Mouse (Mus musculus) hindbrain, embryonic 16.5 days (tissue): Measurements from ENCODE around the gene Bub1b. TPM values are rescaled to one million over a fixed set of nuclear protein-coding genes. Genes with fewer than 3 reads are reported as not detected.

Experiments
- ATAC-seq: fragments of 200-750 bp; cut with Nextera tagmentation; 2 replicates; pipeline ENCODE4 v1.8.0; 2017; ENCODE audit warnings: moderate TSS enrichment, moderate library complexity
- H3K27ac ChIP-seq: fragments of 300-500 bp; sonication (generic); 2 replicates; pipeline ENCODE4 v1.5.1; 2014; ENCODE audit warnings: low read depth, mild to moderate bottlenecking, control low read depth, low read length, moderate library complexity
- H3K27me3 ChIP-seq: fragments of 300-500 bp; sonication (generic); replicated peaks from 2 replicates; pipeline ENCODE4 v1.6.1; 2014; ENCODE audit warnings: low read length; ENCODE audit not compliant: control insufficient read depth, insufficient read depth
- H3K36me3 ChIP-seq: fragments of 300-500 bp; sonication (generic); 2 replicates; pipeline ENCODE4 v1.6.1; 2014; ENCODE audit warnings: mild to moderate bottlenecking, low read length, moderate library complexity, mixed read lengths; ENCODE audit not compliant: control insufficient read depth, insufficient read depth
- H3K4me1 ChIP-seq: fragments of 300-500 bp; sonication (generic); 2 replicates; pipeline ENCODE4 v1.6.1; 2014; ENCODE audit warnings: low read depth, low read length; ENCODE audit not compliant: control insufficient read depth, insufficient read depth
- H3K4me2 ChIP-seq: fragments of 300-500 bp; sonication (generic); 2 replicates; pipeline ENCODE4 v1.6.1; 2014; ENCODE audit warnings: mild to moderate bottlenecking, low read length, control low read depth, moderate library complexity
- H3K4me3 ChIP-seq: fragments of 300-500 bp; sonication (generic); 2 replicates; pipeline ENCODE4 v1.5.1; 2014; ENCODE audit warnings: mild to moderate bottlenecking, low read length, control low read depth, moderate library complexity
- H3K9ac ChIP-seq: fragments of 300-500 bp; sonication (generic); 2 replicates; pipeline ENCODE4 v1.6.1; 2014; ENCODE audit warnings: low read depth, mild to moderate bottlenecking, control low read depth, low read length, moderate library complexity
- H3K9me3 ChIP-seq: fragments of 300-500 bp; sonication (generic); 2 replicates; pipeline ENCODE4 v1.6.1; 2014; ENCODE audit warnings: mild to moderate bottlenecking, low read length, moderate library complexity; ENCODE audit not compliant: control insufficient read depth
- WGBS: fragments of 180-500 bp; shearing (Covaris S2); extraction: QIAGEN DNeasy Blood & Tissue Kit; methylation state at CpG from one replicate; pipeline ENCODE4 v1.1.7; 2014; 5-methylcytosine and 5-hydroxymethylcytosine counted together
- polyA plus RNA-seq: library from polyadenylated mRNA; unstranded; fragments of >200 nt; fragmentation: Nextera tagmentation; extraction: Ambion mirVana; gene quantifications from 2 replicates; pipeline ENCODE4 v1.2.1, GENCODE M21; 2015

Bub1b gene
- polyA plus RNA-seq, 1 experiment from 2014 or later: 13.8 TPM

DNA sequence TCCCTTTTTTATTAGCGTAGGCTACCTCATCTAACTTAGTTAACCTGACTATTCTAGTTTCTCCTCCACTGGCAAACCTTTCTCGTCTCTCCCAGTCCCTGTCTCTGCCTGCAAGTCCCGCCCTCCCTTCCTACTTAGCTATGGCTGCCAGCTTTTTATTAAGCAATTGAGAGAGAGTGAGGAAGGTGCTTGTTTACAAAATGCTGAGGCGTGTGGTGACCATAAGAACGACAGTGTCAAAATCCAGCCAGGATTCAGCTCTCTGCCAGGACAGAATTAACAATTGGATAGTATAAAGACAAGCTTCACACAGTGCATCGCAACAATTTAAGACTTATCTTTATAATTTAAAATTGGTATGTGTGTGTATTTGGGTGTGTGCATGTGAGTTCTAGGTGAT lies 6.1 kb downstream of the Bub1b start:
- Histone ChIP-seq H3K9me3 (no peaks in the 10 kb centered on the region), H3K36me3 (no peaks in the 10 kb centered on the region), H3K27ac (no peak overlapping the region), H3K27me3 (no peaks in the 10 kb centered on the region), H3K9ac (no peak overlapping the region), H3K4me1 (no peaks in the 10 kb centered on the region), H3K4me3 (no peak overlapping the region), H3K4me2 (no peak overlapping the region)
- 94% methylated on average over 6 of the region's 6 CpGs for WGBS
- no peak for ATAC-seq

DNA sequence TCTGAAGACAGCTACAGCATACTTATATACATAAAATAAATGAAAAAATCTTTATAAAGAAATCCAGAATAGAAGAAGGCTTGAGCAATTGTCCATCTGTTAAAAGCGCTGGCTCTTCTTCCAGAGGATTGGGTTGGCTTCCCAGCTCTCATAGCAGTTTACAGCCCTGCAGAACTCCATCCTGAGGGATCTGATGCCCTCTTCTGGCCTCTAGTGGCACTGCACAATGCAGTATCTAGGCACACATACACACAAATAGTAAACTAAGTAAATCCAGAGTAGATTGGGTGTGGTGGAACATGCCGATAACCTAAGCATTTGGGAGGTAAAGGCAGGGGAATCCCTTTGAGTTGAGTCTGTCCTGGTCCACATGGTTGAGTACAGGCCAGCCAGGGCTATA lies 8.0 kb downstream of the Bub1b start:
- Histone ChIP-seq H3K27me3 (no peaks in the 10 kb centered on the region), H3K9me3 (no peaks in the 10 kb centered on the region), H3K4me1 (no peaks in the 10 kb centered on the region), H3K9ac (no peak overlapping the region), H3K27ac (no peak overlapping the region), H3K4me3 (no peak overlapping the region), H3K36me3 (no peaks in the 10 kb centered on the region), H3K4me2 (no peak overlapping the region)
- ATAC-seq: no peak
- 81% methylated on average over 2 of the region's 2 CpGs for WGBS

GRCm38 (mm10) chr2:118606976-118607375 lies 9.0 kb downstream of the Bub1b start:
- Histone ChIP-seq H3K9ac (no peak overlapping the region), H3K4me3 (no peak overlapping the region), H3K4me1 (no peaks in the 10 kb centered on the region), H3K27me3 (no peaks in the 10 kb centered on the region), H3K27ac (no peak overlapping the region), H3K4me2 (no peak overlapping the region), H3K9me3 (no peaks in the 10 kb centered on the region), H3K36me3 (no peaks in the 10 kb centered on the region)
- WGBS: 83% methylated on average over 5 of the region's 5 CpGs
- no peak for ATAC-seq

- Histone ChIP-seq H3K9me3 (no peaks in the 10 kb centered on the region), H3K36me3 (no peaks in the 10 kb centered on the region), H3K4me1 (no peaks in the 10 kb centered on the region), H3K4me3 (no peak overlapping the region), H3K27me3 (no peaks in the 10 kb centered on the region), H3K9ac (no peak overlapping the region), H3K4me2 (no peak overlapping the region), H3K27ac (no peak overlapping the region)
- no peak for ATAC-seq
- WGBS: 91% methylated on average over 5 of the region's 5 CpGs
Measured at GRCm38 (mm10) chr2:118618013-118618412, 20.0 kb downstream of the Bub1b start.

GRCm38 (mm10) chr2:118620101-118620500 lies 22.1 kb downstream of the Bub1b start:
- 58% methylated on average over 2 of the region's 2 CpGs for WGBS
- no peak overlapping the region for H3K4me2 ChIP-seq
- no peaks in the 10 kb centered on the region for H3K4me1 ChIP-seq
- H3K9me3 ChIP-seq: no peaks in the 10 kb centered on the region
- H3K4me3 ChIP-seq: no peak overlapping the region
- no peak overlapping the region for H3K27ac ChIP-seq
- H3K9ac ChIP-seq: no peak overlapping the region
- ATAC-seq: no peak
- H3K36me3 ChIP-seq: no peaks in the 10 kb centered on the region
- H3K27me3 ChIP-seq: no peaks in the 10 kb centered on the region

GRCm38 (mm10) chr2:118620608-118621007 lies 22.6 kb downstream of the Bub1b start:
- H3K9ac ChIP-seq: no peak overlapping the region
- no peak overlapping the region for H3K4me2 ChIP-seq
- H3K27me3 ChIP-seq: no peaks in the 10 kb centered on the region
- no peak overlapping the region for H3K27ac ChIP-seq
- whole genome bisulfite sequencing: 82% methylated on average over 8 of the region's 8 CpGs
- H3K36me3 ChIP-seq: no peaks in the 10 kb centered on the region
- H3K4me3 ChIP-seq: no peak overlapping the region
- no peaks in the 10 kb centered on the region for H3K9me3 ChIP-seq
- ATAC-seq: no peak
- H3K4me1 ChIP-seq: no peaks in the 10 kb centered on the region

DNA sequence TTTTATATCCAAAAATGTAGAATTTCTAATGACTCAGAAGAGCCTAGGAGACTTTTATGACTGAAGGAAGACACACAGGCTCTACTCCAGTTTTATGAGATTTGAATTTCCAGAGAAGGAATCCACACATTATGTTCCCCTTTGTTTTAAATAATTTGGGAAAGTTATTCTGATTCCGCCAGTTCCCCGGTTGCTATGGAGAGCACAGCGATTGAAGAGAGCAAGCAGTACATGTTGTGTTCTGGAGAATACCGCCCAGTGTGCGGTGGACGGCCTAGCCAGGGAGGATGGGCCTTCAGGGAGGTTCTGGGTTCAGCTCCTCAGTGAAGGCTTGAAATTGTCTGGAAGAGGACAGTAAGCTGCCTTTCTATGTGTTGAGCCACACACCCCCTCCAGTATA lies 31.3 kb downstream of the Bub1b start:
- Histone ChIP-seq H3K4me2 (no peak overlapping the region), H3K9me3 (no peaks in the 10 kb centered on the region), H3K36me3 (no peaks in the 10 kb centered on the region), H3K4me1 (no peaks in the 10 kb centered on the region), H3K27ac (no peak overlapping the region), H3K4me3 (no peak overlapping the region), H3K9ac (no peak overlapping the region), H3K27me3 (no peaks in the 10 kb centered on the region)
- WGBS: 90% methylated on average over 6 of the region's 6 CpGs
- ATAC-seq: no peak

DNA sequence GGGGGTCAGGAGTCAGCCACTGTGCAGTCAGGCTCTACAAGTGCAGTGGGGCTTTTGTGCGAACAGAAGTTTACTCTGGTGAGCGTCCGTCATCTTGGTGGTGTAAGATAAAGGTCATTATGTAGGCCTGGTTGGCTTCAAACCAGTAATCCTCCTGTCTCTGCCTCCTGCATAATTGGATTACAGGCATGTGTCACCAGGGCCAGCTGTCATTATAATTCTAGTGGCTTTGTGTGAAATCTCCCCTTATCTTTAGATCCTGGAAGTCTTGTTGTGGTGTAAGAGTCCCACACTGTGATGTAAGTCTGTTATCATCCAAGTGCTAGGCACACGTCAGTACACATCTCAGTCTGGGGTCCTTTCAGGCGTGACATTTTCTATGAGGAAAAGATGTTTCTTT lies 35.4 kb downstream of the Bub1b start:
- no peaks in the 10 kb centered on the region for H3K4me1 ChIP-seq
- no peak overlapping the region for H3K4me2 ChIP-seq
- ATAC-seq: peak; percentile 71; the same call in 1 of the 2 replicates
- H3K27ac ChIP-seq: no peak overlapping the region
- H3K36me3 ChIP-seq: no peaks in the 10 kb centered on the region
- H3K27me3 ChIP-seq: no peaks in the 10 kb centered on the region
- no peaks in the 10 kb centered on the region for H3K9me3 ChIP-seq
- WGBS: 78% methylated on average over 5 of the region's 5 CpGs
- no peak overlapping the region for H3K9ac ChIP-seq
- H3K4me3 ChIP-seq: no peak overlapping the region

DNA sequence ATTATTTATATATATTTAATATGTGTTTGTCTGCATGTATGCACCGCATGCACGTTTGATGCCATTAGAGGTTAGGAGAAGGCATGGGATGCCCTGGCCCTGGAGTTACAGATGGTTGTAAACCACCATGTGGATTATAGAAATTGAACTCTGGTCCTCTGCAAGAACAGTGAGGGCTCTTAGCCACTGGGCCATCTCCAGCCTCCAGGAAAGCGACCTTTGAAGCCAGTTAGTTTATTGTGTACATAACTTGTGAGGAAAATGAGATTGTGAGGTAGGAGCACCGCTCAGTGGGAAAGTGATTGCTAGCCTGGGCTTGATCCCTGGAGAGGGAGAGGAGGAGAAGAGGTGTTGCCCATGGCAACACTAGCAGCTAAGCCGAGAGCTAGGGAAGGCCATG lies 39.2 kb downstream of the Bub1b start:
- Histone ChIP-seq H3K9ac (no peak overlapping the region), H3K4me1 (no peaks in the 10 kb centered on the region), H3K9me3 (no peaks in the 10 kb centered on the region), H3K27ac (no peak overlapping the region), H3K4me3 (no peak overlapping the region), H3K4me2 (no peak overlapping the region), H3K36me3 (no peaks in the 10 kb centered on the region), H3K27me3 (no peaks in the 10 kb centered on the region)
- ATAC-seq: no peak
- 81% methylated on average over 5 of the region's 5 CpGs for WGBS

DNA sequence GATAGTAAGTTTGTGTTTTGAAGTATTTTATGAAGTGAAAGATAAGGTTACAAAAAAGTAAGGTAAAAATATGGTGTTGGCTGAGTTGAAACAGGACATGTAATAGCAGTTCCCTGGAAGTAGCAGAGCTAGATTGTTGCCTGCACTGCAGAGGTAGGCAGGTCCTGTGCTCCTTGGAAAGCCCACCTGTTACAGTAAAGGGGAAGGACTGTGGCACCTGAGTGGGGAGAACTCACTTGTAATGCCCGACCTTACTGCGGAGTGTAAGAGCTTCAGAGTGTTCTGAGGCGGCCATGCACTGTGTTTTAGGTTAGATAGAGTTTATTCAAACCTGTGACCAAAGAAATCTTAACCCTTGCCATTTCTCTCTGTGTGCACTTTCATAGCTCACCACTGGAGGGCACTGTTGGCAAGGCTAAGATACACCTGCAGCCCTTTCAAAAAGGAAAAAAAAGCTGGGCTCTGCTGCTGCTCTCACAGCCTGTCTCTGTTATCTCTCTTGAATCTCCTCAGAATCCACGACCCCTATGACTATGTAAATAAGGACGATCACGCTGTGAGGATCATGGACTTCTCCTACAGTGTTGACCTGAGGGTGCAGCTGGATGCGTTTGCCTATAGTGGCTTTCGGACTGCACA lies 40.0 kb downstream of the Bub1b start:
- peak; percentile 73 for ATAC-seq
- WGBS: 49% methylated on average over 8 of the region's 8 CpGs

More for the DNA sequence above, 40.0 kb downstream of the Bub1b start:
- H3K4me3 ChIP-seq: no peak overlapping the region
- no peaks in the 10 kb centered on the region for H3K27me3 ChIP-seq
- H3K27ac ChIP-seq: no peak overlapping the region
- H3K36me3 ChIP-seq: no peaks in the 10 kb centered on the region
- H3K4me2 ChIP-seq: no peak overlapping the region
- H3K9me3 ChIP-seq: no peaks in the 10 kb centered on the region
- no peaks in the 10 kb centered on the region for H3K4me1 ChIP-seq
- no peak overlapping the region for H3K9ac ChIP-seq
